Mouse (Mus musculus): ENCODE measurements at regions not wholly inside any gene's neighbourhood (a gene's known extent, or its start where the extent isn't known, plus 50 kb on each side); places are given as distances from the start of the nearest gene placed in this dataset.

- ATAC-seq (ENCODE audit: insufficient number of reproducible peaks, low FRiP score, low TSS enrichment, low read depth) (peak; percentile 12; the same call in 1 of the 2 replicates), DNase-seq (ENCODE audit: low spot score) (peak; percentile 24)
- 42% methylated on average over 10 of the region's 10 CpGs for WGBS
- no peaks in the 10 kb centered on the region for H3K36me3 ChIP-seq (ENCODE audit: control insufficient read depth, insufficient read depth, low read length)
- H3K9ac ChIP-seq (ENCODE audit: low read length) = no peak overlapping the region
- H3K4me1 ChIP-seq (ENCODE audit: control insufficient read depth, insufficient read depth, low read length) = peaks cover 21% of the 10 kb centered on the region
- no peaks in the 10 kb centered on the region for H3K27me3 ChIP-seq (ENCODE audit: control insufficient read depth, insufficient read depth, low read length)
- 0 out of 2 replicates have a peak overlapping the region, but pooled peaks have one; percentile 77 for H3K27ac ChIP-seq (replicated peaks; ENCODE audit: low read depth, low read length)
- H3K4me2 ChIP-seq (ENCODE audit: low read depth, severe bottlenecking) = no peak overlapping the region
- no peaks in the 10 kb centered on the region for H3K9me3 ChIP-seq (ENCODE audit: control insufficient read depth, low read length)
- H3K4me3 ChIP-seq (ENCODE audit: low read depth, low read length) = no peak overlapping the region
Measured at GRCm38 (mm10) chr5:64738781-64739310, 64.3 kb upstream of the Klf3 start.

- Histone ChIP-seq H3K4me3 (ENCODE audit: low read depth, low read length) (no peak overlapping the region), H3K9ac (ENCODE audit: low read length) (no peak overlapping the region)
- peak; percentile 57 for DNase-seq (ENCODE audit: low spot score)
Measured at GRCm38 (mm10) chr5:64739311-64740261, 63.6 kb upstream of the Klf3 start.

GRCm38 (mm10) chr5:64744041-64744440 is 59.1 kb upstream of the Klf3 start:
- no peak overlapping the region for H3K27ac ChIP-seq (replicated peaks; ENCODE audit: low read depth, low read length)
- no peak overlapping the region for H3K4me3 ChIP-seq (ENCODE audit: low read depth, low read length)
- H3K9ac ChIP-seq (ENCODE audit: low read length) = no peak overlapping the region
- no peaks in the 10 kb centered on the region for H3K36me3 ChIP-seq (ENCODE audit: control insufficient read depth, insufficient read depth, low read length)
- no peak overlapping the region for H3K4me2 ChIP-seq (ENCODE audit: low read depth, severe bottlenecking)
- H3K27me3 ChIP-seq (ENCODE audit: control insufficient read depth, insufficient read depth, low read length) = no peaks in the 10 kb centered on the region
- no peaks in the 10 kb centered on the region for H3K9me3 ChIP-seq (ENCODE audit: control insufficient read depth, low read length)
- H3K4me1 ChIP-seq (ENCODE audit: control insufficient read depth, insufficient read depth, low read length) = peaks cover 7% of the 10 kb centered on the region
- DNase-seq (ENCODE audit: low spot score) = no peak
- 89% methylated on average over 4 of the region's 4 CpGs for WGBS
- ATAC-seq (ENCODE audit: insufficient number of reproducible peaks, low FRiP score, low TSS enrichment, low read depth) = no peak

More at GRCm38 (mm10) chr5:64739311-64740261, 63.6 kb upstream of the Klf3 start:
- Histone ChIP-seq H3K27me3 (ENCODE audit: control insufficient read depth, insufficient read depth, low read length) (no peaks in the 10 kb centered on the region), H3K4me1 (ENCODE audit: control insufficient read depth, insufficient read depth, low read length) (peaks cover 21% of the 10 kb centered on the region), H3K4me2 (ENCODE audit: low read depth, severe bottlenecking) (no peak overlapping the region; the same call in 1 of the 2 replicates), H3K36me3 (ENCODE audit: control insufficient read depth, insufficient read depth, low read length) (no peaks in the 10 kb centered on the region), H3K9me3 (ENCODE audit: control insufficient read depth, low read length) (no peaks in the 10 kb centered on the region), H3K27ac (replicated peaks; ENCODE audit: low read depth, low read length) (peak overlapping the region; percentile 77)
- peak; percentile 81 for ATAC-seq (ENCODE audit: insufficient number of reproducible peaks, low FRiP score, low TSS enrichment, low read depth)
- WGBS = 12% methylated on average over 15 of the region's 15 CpGs

- Histone ChIP-seq H3K36me3 (ENCODE audit: control insufficient read depth, insufficient read depth, low read length) (no peaks in the 10 kb centered on the region), H3K9ac (ENCODE audit: low read length) (no peak overlapping the region), H3K4me1 (ENCODE audit: control insufficient read depth, insufficient read depth, low read length) (peaks cover 3% of the 10 kb centered on the region; the same call in 1 of the 2 replicates), H3K27me3 (ENCODE audit: control insufficient read depth, insufficient read depth, low read length) (no peaks in the 10 kb centered on the region), H3K4me2 (ENCODE audit: low read depth, severe bottlenecking) (no peak overlapping the region), H3K27ac (replicated peaks; ENCODE audit: low read depth, low read length) (no peak overlapping the region), H3K4me3 (ENCODE audit: low read depth, low read length) (no peak overlapping the region), H3K9me3 (ENCODE audit: control insufficient read depth, low read length) (no peaks in the 10 kb centered on the region)
- WGBS = 93% methylated on average over 5 of the region's 5 CpGs
- DNase-seq (ENCODE audit: low spot score) (no peak), ATAC-seq (ENCODE audit: insufficient number of reproducible peaks, low FRiP score, low TSS enrichment, low read depth) (no peak)
Measured at GRCm38 (mm10) chr5:64744455-64744854, 58.7 kb upstream of the Klf3 start.

- Histone ChIP-seq H3K4me1 (ENCODE audit: control insufficient read depth, insufficient read depth, low read length) (no peaks in the 10 kb centered on the region), H3K9me3 (ENCODE audit: control insufficient read depth, low read length) (no peaks in the 10 kb centered on the region), H3K9ac (ENCODE audit: low read length) (no peak overlapping the region), H3K36me3 (ENCODE audit: control insufficient read depth, insufficient read depth, low read length) (no peaks in the 10 kb centered on the region), H3K4me2 (ENCODE audit: low read depth, severe bottlenecking) (no peak overlapping the region), H3K27ac (replicated peaks; ENCODE audit: low read depth, low read length) (no peak overlapping the region), H3K4me3 (ENCODE audit: low read depth, low read length) (no peak overlapping the region), H3K27me3 (ENCODE audit: control insufficient read depth, insufficient read depth, low read length) (no peaks in the 10 kb centered on the region)
- ATAC-seq (ENCODE audit: insufficient number of reproducible peaks, low FRiP score, low TSS enrichment, low read depth) (no peak), DNase-seq (ENCODE audit: low spot score) (no peak)
- WGBS = 64% methylated on average over 1 of the region's 1 CpGs
Measured at GRCm38 (mm10) chr5:64747461-64747860, 55.7 kb upstream of the Klf3 start.

- DNase-seq (ENCODE audit: low spot score) = no peak
- H3K4me2 ChIP-seq (ENCODE audit: low read depth, severe bottlenecking) = no peak overlapping the region
- H3K9me3 ChIP-seq (ENCODE audit: control insufficient read depth, low read length) = no peaks in the 10 kb centered on the region
- H3K27ac ChIP-seq (replicated peaks; ENCODE audit: low read depth, low read length) = no peak overlapping the region
- H3K36me3 ChIP-seq (ENCODE audit: control insufficient read depth, insufficient read depth, low read length) = no peaks in the 10 kb centered on the region
- 84% methylated on average over 14 of the region's 14 CpGs for WGBS
- H3K9ac ChIP-seq (ENCODE audit: low read length) = no peak overlapping the region
- H3K4me3 ChIP-seq (ENCODE audit: low read depth, low read length) = no peak overlapping the region
- no peaks in the 10 kb centered on the region for H3K27me3 ChIP-seq (ENCODE audit: control insufficient read depth, insufficient read depth, low read length)
- no peak for ATAC-seq (ENCODE audit: insufficient number of reproducible peaks, low FRiP score, low TSS enrichment, low read depth)
- H3K4me1 ChIP-seq (ENCODE audit: control insufficient read depth, insufficient read depth, low read length) = no peaks in the 10 kb centered on the region
Measured at GRCm38 (mm10) chr5:64749415-64750166, 53.6 kb upstream of the Klf3 start.

GRCm38 (mm10) chr5:64750406-64750805 is 52.8 kb upstream of the Klf3 start:
- H3K27me3 ChIP-seq (ENCODE audit: control insufficient read depth, insufficient read depth, low read length) = no peaks in the 10 kb centered on the region

GRCm38 (mm10) chr5:64750976-64751656 is 52.1 kb upstream of the Klf3 start:
- H3K9ac ChIP-seq (ENCODE audit: low read length) = no peak overlapping the region
- no peak for DNase-seq (ENCODE audit: low spot score)
- WGBS = 66% methylated on average over 7 of the region's 7 CpGs
- no peak for ATAC-seq (ENCODE audit: insufficient number of reproducible peaks, low FRiP score, low TSS enrichment, low read depth)
- no peaks in the 10 kb centered on the region for H3K27me3 ChIP-seq (ENCODE audit: control insufficient read depth, insufficient read depth, low read length)
- no peak overlapping the region for H3K4me3 ChIP-seq (ENCODE audit: low read depth, low read length)
- H3K4me2 ChIP-seq (ENCODE audit: low read depth, severe bottlenecking) = no peak overlapping the region
- H3K27ac ChIP-seq (replicated peaks; ENCODE audit: low read depth, low read length) = no peak overlapping the region
- H3K4me1 ChIP-seq (ENCODE audit: control insufficient read depth, insufficient read depth, low read length) = no peaks in the 10 kb centered on the region
- no peaks in the 10 kb centered on the region for H3K9me3 ChIP-seq (ENCODE audit: control insufficient read depth, low read length)
- no peaks in the 10 kb centered on the region for H3K36me3 ChIP-seq (ENCODE audit: control insufficient read depth, insufficient read depth, low read length)

More at GRCm38 (mm10) chr5:64750406-64750805, 52.8 kb upstream of the Klf3 start:
- WGBS = 89% methylated on average over 3 of the region's 3 CpGs
- no peak overlapping the region for H3K9ac ChIP-seq (ENCODE audit: low read length)
- H3K4me2 ChIP-seq (ENCODE audit: low read depth, severe bottlenecking) = no peak overlapping the region
- DNase-seq (ENCODE audit: low spot score) = no peak
- no peak overlapping the region for H3K27ac ChIP-seq (replicated peaks; ENCODE audit: low read depth, low read length)
- H3K4me1 ChIP-seq (ENCODE audit: control insufficient read depth, insufficient read depth, low read length) = no peaks in the 10 kb centered on the region
- H3K9me3 ChIP-seq (ENCODE audit: control insufficient read depth, low read length) = no peaks in the 10 kb centered on the region
- no peaks in the 10 kb centered on the region for H3K36me3 ChIP-seq (ENCODE audit: control insufficient read depth, insufficient read depth, low read length)
- ATAC-seq (ENCODE audit: insufficient number of reproducible peaks, low FRiP score, low TSS enrichment, low read depth) = no peak
- no peak overlapping the region for H3K4me3 ChIP-seq (ENCODE audit: low read depth, low read length)
